Mouse (Mus musculus): ENCODE results near the gene Asb2.

DNA sequence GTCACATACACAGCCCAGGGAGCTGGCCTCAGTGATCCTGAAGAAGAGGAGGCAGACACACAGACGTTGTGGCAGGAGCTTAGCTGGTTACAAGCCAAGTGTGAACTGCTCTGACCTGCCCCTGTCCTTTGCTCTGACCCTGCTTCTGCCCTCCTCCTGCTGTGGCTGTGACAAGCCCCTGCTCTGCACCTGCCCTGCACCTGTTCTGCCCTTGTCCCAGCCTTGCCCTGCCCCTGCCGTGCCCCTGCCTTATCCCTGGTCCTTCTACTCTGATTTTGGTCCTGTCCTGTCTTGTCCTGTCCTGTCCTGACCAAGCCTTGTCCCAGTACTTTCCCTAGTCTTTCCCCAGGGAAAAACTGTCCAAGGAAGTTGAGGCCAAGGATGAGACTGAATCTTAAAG is 13.0 kb upstream of the Asb2 start:
- no peak for TF ChIP-seq CTCF (IDR thresholded peaks at IDR 0.05; ENCODE audit: extremely low read depth, insufficient read depth, low read length)
- TF ChIP-seq POLR2A (IDR thresholded peaks at IDR 0.05; ENCODE audit: extremely low read depth, insufficient read depth, low read length), result no peak

Measured in cortical plate, adult 2 months (tissue).